Mouse (Mus musculus): ENCODE data around the gene Slc25a24.

DNA sequence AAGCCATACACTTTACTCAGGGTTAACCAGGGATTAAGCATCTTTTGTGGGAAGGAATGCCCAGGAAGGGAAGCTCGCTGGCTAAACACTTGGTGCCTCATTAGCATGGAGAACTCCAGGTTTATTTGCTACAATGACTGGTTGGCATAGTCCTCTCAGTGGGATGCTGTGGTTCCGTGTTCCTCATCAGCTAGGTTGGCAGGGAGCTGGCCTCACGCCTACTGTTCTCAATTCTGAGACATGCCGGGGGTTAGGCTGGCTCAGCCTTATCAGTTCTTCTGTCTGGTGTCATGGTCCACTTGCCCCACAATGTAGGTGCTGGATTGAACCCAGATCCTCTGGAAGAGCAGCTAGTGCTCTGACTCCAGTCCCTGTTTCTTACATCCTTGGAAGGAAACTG, 29.6 kb downstream of the Slc25a24 start:
- TF ChIP-seq POLR2A (IDR thresholded peaks at IDR 0.05; ENCODE audit: insufficient read depth, low read depth, low read length) (no peak), CTCF (IDR thresholded peaks at IDR 0.05; ENCODE audit: insufficient read depth, low read depth, low read length) (no peak)

All from olfactory bulb, adult 2 months (tissue).